Mouse (Mus musculus) spleen, adult 10 weeks (tissue): ENCODE data around the gene Galnt3. TPM values are rescaled to one million over a fixed set of nuclear protein-coding genes. Genes with fewer than 3 reads are reported as not detected.

Experiments used
- polyA plus RNA-seq: library from polyadenylated mRNA; stranded (reverse); fragments of 350-450 nt; fragmentation: Illumina TruSeq; extraction: RNeasy Lipid Tissue Mini Kit (QIAGEN cat#74804); gene quantifications from one replicate; pipeline ENCODE4 v1.2.3, GENCODE M21; 2015; ENCODE audit warnings: low replicate concordance; ENCODE audit not compliant: insufficient read depth

The Galnt3 gene
- polyA plus RNA-seq: 16.9 TPM

DNA sequence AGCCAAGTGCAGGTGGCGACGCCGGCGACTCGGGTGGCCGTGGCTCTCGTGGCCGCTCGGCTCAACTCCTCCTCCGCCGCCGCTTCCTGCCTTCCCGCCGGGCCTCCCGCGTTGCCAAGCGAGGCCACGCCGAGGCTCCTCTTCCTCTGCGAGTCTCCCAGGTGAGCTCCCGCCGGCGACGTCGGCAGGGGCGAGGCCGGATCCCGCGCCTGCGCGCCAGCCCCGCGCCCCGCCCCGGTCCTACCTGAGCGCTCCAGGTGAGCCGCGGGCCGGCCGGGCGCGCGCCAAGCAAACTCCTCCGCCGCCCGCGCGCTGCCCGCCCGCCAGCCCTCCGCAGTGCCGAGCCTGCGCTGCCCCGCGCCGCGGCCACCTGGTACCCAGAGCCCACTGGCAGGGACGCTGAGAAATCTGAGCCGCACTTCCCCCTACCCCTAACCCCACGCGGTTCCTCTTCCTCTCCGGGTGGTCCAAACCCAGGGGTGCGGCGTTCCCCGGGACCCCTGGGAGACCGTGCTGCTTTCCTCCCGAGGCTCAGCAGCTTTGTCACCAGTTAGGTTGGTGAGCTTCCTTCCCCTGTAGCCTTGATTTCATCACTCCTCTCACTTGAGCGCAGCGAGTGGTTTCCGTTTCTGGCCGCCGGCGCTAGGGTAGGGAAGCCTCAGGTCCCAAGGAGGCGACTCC is at the start of gene Galnt3:
Gene Galnt3, minus strand, starts transcription at position 404 of the 681 bp plus-strand sequence.

Other genes starting within 250 kb of the Galnt3 start
- gene Ttc21b, start 131.6 kb upstream of the Galnt3 start, polyA plus RNA-seq: 7.7 TPM